26 mouse cellular contexts compared by ENCODE assay signal in genomic region chrX:102074435-102074834, GRCm38 (mm10). TPM values are rescaled to one million over a fixed set of nuclear protein-coding genes. Genes with fewer than 3 reads are reported as not detected.
A peak's percentile ranks its signal among the peaks of the same experiment; 100 is the strongest.
DNase-seq lines count a peak whose midpoint lies in the region; ATAC-seq and TF ChIP-seq lines count a peak whose summit lies in the region.
"Had no signal": no experiment of that assay in that cellular context is flagged by ENCODE, and none has a peak within 500 bp of the region (broad histone marks: within the 10 kb centered on the region; RNA-seq: fewer than 3 reads in every experiment).

No protein-coding gene starts in this region.

- 0 out of 2 replicates have a peak overlapping the region, but pooled peaks have one; percentile 6 for H3K27ac ChIP-seq in embryonic facial prominence, embryonic 12.5 days
- no peak overlapping the region for H3K27ac ChIP-seq in embryonic facial prominence, embryonic 10.5 days (replicated peaks)
- H3K27ac ChIP-seq in kidney, adult 2 months (ENCODE audit: insufficient read depth, low read depth, low read length) = peak overlapping the region; percentile 79
- H3K27ac ChIP-seq in midbrain, embryonic 10.5 days (replicated peaks) = peak overlapping the region; percentile 76
- H3K27ac ChIP-seq in midbrain, postnatal 0 days (ENCODE audit: low read depth, low read length) = no peak overlapping the region
- H3K27ac ChIP-seq: forebrain, embryonic 15.5 days; heart, embryonic 13.5 days; hindbrain, embryonic 13.5 days; intestine, embryonic 15.5 days; limb, embryonic 13.5 days; liver, embryonic 13.5 days; lung, embryonic 15.5 days; neural tube, embryonic 12.5 days had no signal

- no peak for DNase-seq in embryonic facial prominence, embryonic 10.5 days (ENCODE audit: low spot score)
- no peak for DNase-seq in kidney, adult 2 months
- DNase-seq in kidney, adult 11 months = no peak
- peak; percentile 50 for DNase-seq in midbrain, embryonic 10.5 days (ENCODE audit: low spot score)
- no peak for DNase-seq in midbrain, postnatal 0 days (ENCODE audit: low spot score)
- DNase-seq: adrenal gland, postnatal 14 days; cerebellum, adult 9-10 months; gastrocnemius, postnatal 10 days; heart, postnatal 14 days; layer of hippocampus, postnatal 36 days; liver, embryonic 13.5 days; lung, postnatal 36 days; retina, postnatal 1 day; right cerebral cortex, postnatal 25 days; spleen, adult 18-20 months; thymus, postnatal 14 days had no signal

- H3K4me1 ChIP-seq in embryonic facial prominence, embryonic 12.5 days = no peaks in the 10 kb centered on the region
- peaks cover 22% of the 10 kb centered on the region for H3K4me1 ChIP-seq in embryonic facial prominence, embryonic 10.5 days
- H3K4me1 ChIP-seq in kidney, adult 2 months (ENCODE audit: control insufficient read depth, insufficient read depth, low read length) = peaks cover 7% of the 10 kb centered on the region
- peaks cover 51% of the 10 kb centered on the region for H3K4me1 ChIP-seq in midbrain, embryonic 10.5 days
- H3K4me1 ChIP-seq in midbrain, postnatal 0 days (ENCODE audit: insufficient read depth, low read length) = no peaks in the 10 kb centered on the region
- H3K4me1 ChIP-seq: intestine, embryonic 15.5 days; liver, embryonic 13.5 days had no signal

- WGBS in embryonic facial prominence, embryonic 12.5 days = 81% methylated on average over 5 of the region's 5 CpGs
- WGBS in embryonic facial prominence, embryonic 10.5 days = 76% methylated on average over 5 of the region's 5 CpGs
- 69% methylated on average over 5 of the region's 5 CpGs for WGBS in kidney, adult 2 months
- 67% methylated on average over 5 of the region's 5 CpGs for WGBS in midbrain, embryonic 10.5 days
- 52% methylated on average over 5 of the region's 5 CpGs for WGBS in midbrain, postnatal 0 days

- H3K9me3 ChIP-seq in embryonic facial prominence, embryonic 12.5 days = no peaks in the 10 kb centered on the region
- H3K9me3 ChIP-seq in embryonic facial prominence, embryonic 10.5 days = no peaks in the 10 kb centered on the region
- H3K9me3 ChIP-seq in midbrain, embryonic 10.5 days (replicated peaks) = no peaks in the 10 kb centered on the region; the same call in 1 of the 2 replicates
- no peaks in the 10 kb centered on the region for H3K9me3 ChIP-seq in midbrain, postnatal 0 days (ENCODE audit: low read length)
- H3K9me3 ChIP-seq: forebrain, embryonic 15.5 days; heart, embryonic 13.5 days; hindbrain, embryonic 13.5 days; intestine, embryonic 15.5 days; limb, embryonic 13.5 days; liver, embryonic 13.5 days; lung, embryonic 15.5 days; neural tube, embryonic 12.5 days had no signal

- TF ChIP-seq POLR2A in kidney, adult 2 months (IDR thresholded peaks at IDR 0.05; ENCODE audit: low read depth, low read length) = no peak

- H3K4me2 ChIP-seq in embryonic facial prominence, embryonic 12.5 days (replicated peaks) = no peak overlapping the region
- H3K4me2 ChIP-seq in midbrain, postnatal 0 days (ENCODE audit: low read depth, low read length, poor library complexity, severe bottlenecking) = no peak overlapping the region
- H3K4me2 ChIP-seq: forebrain, embryonic 15.5 days; heart, embryonic 13.5 days; hindbrain, embryonic 13.5 days; intestine, embryonic 15.5 days; limb, embryonic 13.5 days; liver, embryonic 13.5 days; lung, embryonic 15.5 days; neural tube, embryonic 12.5 days had no signal

- no peak overlapping the region for H3K4me3 ChIP-seq in embryonic facial prominence, embryonic 12.5 days
- no peak overlapping the region for H3K4me3 ChIP-seq in embryonic facial prominence, embryonic 10.5 days
- no peak overlapping the region for H3K4me3 ChIP-seq in kidney, adult 2 months (ENCODE audit: insufficient read depth, low read depth, low read length)
- no peak overlapping the region for H3K4me3 ChIP-seq in midbrain, embryonic 10.5 days
- no peak overlapping the region for H3K4me3 ChIP-seq in midbrain, postnatal 0 days (ENCODE audit: low read depth, low read length)
- H3K4me3 ChIP-seq: forebrain, embryonic 15.5 days; heart, embryonic 13.5 days; hindbrain, embryonic 13.5 days; intestine, embryonic 15.5 days; limb, embryonic 13.5 days; liver, embryonic 13.5 days; lung, embryonic 15.5 days; neural tube, embryonic 12.5 days had no signal

- H3K9ac ChIP-seq in embryonic facial prominence, embryonic 12.5 days = no peak overlapping the region
- no peak overlapping the region for H3K9ac ChIP-seq in midbrain, postnatal 0 days (replicated peaks; ENCODE audit: low read length, poor library complexity, severe bottlenecking)
- H3K9ac ChIP-seq: forebrain, embryonic 15.5 days; heart, embryonic 13.5 days; hindbrain, embryonic 13.5 days; intestine, embryonic 15.5 days; limb, embryonic 13.5 days; liver, embryonic 13.5 days; lung, embryonic 15.5 days; neural tube, embryonic 12.5 days had no signal

- H3K27me3 ChIP-seq in embryonic facial prominence, embryonic 12.5 days = peaks cover 12% of the 10 kb centered on the region; the same call in 1 of the 2 replicates
- peaks cover 89% of the 10 kb centered on the region for H3K27me3 ChIP-seq in embryonic facial prominence, embryonic 10.5 days (replicated peaks; ENCODE audit: low read depth, poor library complexity, severe bottlenecking)
- no peaks in the 10 kb centered on the region for H3K27me3 ChIP-seq in kidney, adult 2 months (replicated peaks; ENCODE audit: control insufficient read depth, insufficient read depth, low read length)
- H3K27me3 ChIP-seq in midbrain, embryonic 10.5 days (ENCODE audit: low read depth, poor library complexity, severe bottlenecking) = peaks cover 95% of the 10 kb centered on the region
- H3K27me3 ChIP-seq in midbrain, postnatal 0 days (ENCODE audit: insufficient read depth, low read length) = no peaks in the 10 kb centered on the region
- H3K27me3 ChIP-seq: forebrain, embryonic 15.5 days; intestine, embryonic 15.5 days; lung, embryonic 15.5 days; neural tube, embryonic 12.5 days had no signal

- no peak for ATAC-seq in embryonic facial prominence, embryonic 12.5 days (ENCODE audit: insufficient number of reproducible peaks, insufficient read depth, low FRiP score, low TSS enrichment)
- ATAC-seq in midbrain, postnatal 0 days (ENCODE audit: low FRiP score) = no peak
- ATAC-seq in granulocyte monocyte progenitor cell, adult 5-6 weeks (replicated peaks; ENCODE audit: poor library complexity, severe bottlenecking) = peak; percentile 10; the same call in 1 of the 2 replicates
- ATAC-seq: CD4-positive, CD25-positive, alpha-beta regulatory T cell, adult 4 months; forebrain, embryonic 15.5 days; intestine, embryonic 15.5 days had no signal

- H3K36me3 ChIP-seq in embryonic facial prominence, embryonic 12.5 days = no peaks in the 10 kb centered on the region
- H3K36me3 ChIP-seq in embryonic facial prominence, embryonic 10.5 days (replicated peaks) = peaks cover 25% of the 10 kb centered on the region
- H3K36me3 ChIP-seq in kidney, adult 2 months (ENCODE audit: control insufficient read depth, insufficient read depth, low read length) = no peaks in the 10 kb centered on the region
- H3K36me3 ChIP-seq in midbrain, embryonic 10.5 days = peaks cover 21% of the 10 kb centered on the region
- H3K36me3 ChIP-seq in midbrain, postnatal 0 days (ENCODE audit: insufficient read depth, low read length) = peaks cover 5% of the 10 kb centered on the region; the same call in 1 of the 2 replicates
- H3K36me3 ChIP-seq: forebrain, embryonic 15.5 days; hindbrain, embryonic 13.5 days; intestine, embryonic 15.5 days; liver, embryonic 13.5 days; lung, embryonic 15.5 days; neural tube, embryonic 12.5 days had no signal

- TF ChIP-seq CTCF in kidney, adult 2 months (conservative IDR thresholded peaks at IDR 0.05; ENCODE audit: insufficient read depth, insufficient read length, low read depth, low read length) = no peak
- no peak for TF ChIP-seq CTCF in midbrain, postnatal 0 days (IDR thresholded peaks at IDR 0.05)

RNA-seq across cellular contexts. Expression of gene Rtl5, which starts 3.3 kb away (rescaled TPM):
- polyA plus RNA-seq in embryonic facial prominence, embryonic 12.5 days (2016; fragmentation: Nextera tagmentation; extraction: Ambion mirVana) = 2.6 and 2.7 TPM in 2 replicates
- 1.9 and 3.1 TPM in 2 replicates for polyA plus RNA-seq in embryonic facial prominence, embryonic 10.5 days (2016; fragmentation: Nextera tagmentation; extraction: Ambion mirVana)
- 9.7 and 11.9 TPM in 2 replicates for polyA plus RNA-seq in kidney, adult 2 months (2012; rRNA removed)
- 4.0 and 4.8 TPM in 2 replicates for polyA plus RNA-seq in midbrain, embryonic 10.5 days (2016; fragmentation: Nextera tagmentation; extraction: Ambion mirVana)
- total RNA-seq in midbrain, postnatal 0 days (2014; rRNA removed) = 45.8 and 50.0 TPM in 2 replicates
- polyA plus RNA-seq in midbrain, postnatal 0 days (2015; fragmentation: Nextera tagmentation; extraction: Ambion mirVana) = 6.2 and 7.5 TPM in 2 replicates
- total RNA-seq in granulocyte monocyte progenitor cell, adult 5-6 weeks (2014; fragmentation: Nextera tagmentation) = 2.1 and 4.4 TPM in 2 replicates
- total RNA-seq in granulocyte monocyte progenitor cell, adult 5-6 weeks (2017) = 0.52 and 1.6 TPM in 2 replicates

RNA-seq across cellular contexts. Expression of gene Pin4, which starts 44.8 kb away (rescaled TPM):
- polyA plus RNA-seq in embryonic facial prominence, embryonic 12.5 days (2016; fragmentation: Nextera tagmentation; extraction: Ambion mirVana) = 73.9 and 77.7 TPM in 2 replicates
- 86.5 and 92.1 TPM in 2 replicates for polyA plus RNA-seq in embryonic facial prominence, embryonic 10.5 days (2016; fragmentation: Nextera tagmentation; extraction: Ambion mirVana)
- 2.0 and 5.2 TPM in 2 replicates for polyA plus RNA-seq in kidney, adult 2 months (2012; rRNA removed)
- polyA plus RNA-seq in midbrain, embryonic 10.5 days (2016; fragmentation: Nextera tagmentation; extraction: Ambion mirVana) = 67.8 and 70.2 TPM in 2 replicates
- total RNA-seq in midbrain, postnatal 0 days (2014; rRNA removed) = 7.7 and 17.8 TPM in 2 replicates
- 41.1 and 54.6 TPM in 2 replicates for polyA plus RNA-seq in midbrain, postnatal 0 days (2015; fragmentation: Nextera tagmentation; extraction: Ambion mirVana)
- total RNA-seq in granulocyte monocyte progenitor cell, adult 5-6 weeks (2014; fragmentation: Nextera tagmentation) = 65.5 and 77.0 TPM in 2 replicates
- total RNA-seq in granulocyte monocyte progenitor cell, adult 5-6 weeks (2017) = 83.2 and 99.1 TPM in 2 replicates

Comparison
In these comparisons a context has a peak if more than half of its experiments do, and no peak if none do; other contexts are left out.
1. H3K27ac ChIP-seq: peak in embryonic facial prominence, embryonic 12.5 days (single experiment), kidney, adult 2 months (single experiment) and midbrain, embryonic 10.5 days (single experiment); none in embryonic facial prominence, embryonic 10.5 days (single experiment) and midbrain, postnatal 0 days (single experiment).